Mouse (Mus musculus) MEL (cell line): ENCODE results near the gene Kif20b. TPM values are rescaled to one million over a fixed set of nuclear protein-coding genes. Genes with fewer than 3 reads are reported as not detected.

Experiments used
- DNase-seq: peaks from one replicate; pipeline ENCODE4 v3.0.0; 2011; ENCODE audit warnings: low read depth, low spot score
- H3K27ac ChIP-seq: 2 replicates; pipeline ENCODE4 v1.5.1; 2012; ENCODE audit warnings: low read depth, mild to moderate bottlenecking, control low read depth, low read length, moderate library complexity; ENCODE audit not compliant: control insufficient read depth
- H3K27me3 ChIP-seq, 2 experiments: fragments of 150-350 bp in 1 of 2; sonication (generic) in 1 of 2; 2 replicates each; pipeline ENCODE4 v1.6.1; 2012; ENCODE audit warnings: low read length in 2 of 2, mild to moderate bottlenecking in 2 of 2, improper control_type of control experiment in 1 of 2, moderate library complexity in 1 of 2; ENCODE audit not compliant: insufficient read depth in 2 of 2, control insufficient read depth in 1 of 2
- H3K36me3 ChIP-seq, 2 experiments: 2 replicates each; pipeline ENCODE4 v1.6.1; 2012 to 2014; ENCODE audit warnings: low read length in 2 of 2, improper control_type of control experiment in 1 of 2, inconsistent platforms in 1 of 2, mild to moderate bottlenecking in 1 of 2; ENCODE audit not compliant: insufficient read depth in 2 of 2, control insufficient read depth in 1 of 2
- H3K4me1 ChIP-seq, 2 experiments: fragments of 150-350 bp in 1 of 2; sonication (generic) in 1 of 2; 2 replicates each; pipeline ENCODE4 v1.6.1; 2012; ENCODE audit warnings: low read length in 2 of 2, improper control_type of control experiment in 1 of 2, mild to moderate bottlenecking in 1 of 2; ENCODE audit not compliant: insufficient read depth in 2 of 2, control insufficient read depth in 1 of 2
- H3K4me3 ChIP-seq, 2 experiments: fragments of 150-350 bp in 1 of 2; sonication (generic) in 1 of 2; 2 replicates each; pipeline ENCODE4 v1.5.1; 2012; ENCODE audit warnings: low read depth in 2 of 2, low read length in 2 of 2, mild to moderate bottlenecking in 2 of 2, moderate library complexity in 2 of 2, control low read depth in 1 of 2, improper control_type of control experiment in 1 of 2; ENCODE audit not compliant: control insufficient read depth in 1 of 2, insufficient read depth in 1 of 2
- H3K79me2 ChIP-seq: 2 replicates; pipeline ENCODE4 v1.6.1; 2012; ENCODE audit warnings: mild to moderate bottlenecking, low read length, moderate library complexity; ENCODE audit not compliant: control insufficient read depth, poor library complexity, insufficient read depth
- H3K9ac ChIP-seq: 2 replicates; pipeline ENCODE4 v1.6.1; 2012; ENCODE audit warnings: low read depth, mild to moderate bottlenecking, control low read depth, low read length, moderate library complexity; ENCODE audit not compliant: control insufficient read depth, poor library complexity, severe bottlenecking
- H3K9me3 ChIP-seq: fragments of 150-350 bp; sonication (generic); replicated peaks from 2 replicates; pipeline ENCODE4 v1.6.1; 2012; ENCODE audit warnings: mild to moderate bottlenecking, low read length, improper control_type of control experiment, moderate library complexity; ENCODE audit not compliant: insufficient read depth
- CHD2 ChIP-seq: IDR thresholded peaks from 2 replicates; pipeline ENCODE4 v1.6.1; 2011; ENCODE audit warnings: low read length, improper control_type of control experiment
- CTCF ChIP-seq, 3 experiments: IDR thresholded peaks in 2 of 3; conservative IDR thresholded peaks in 1 of 3; 2 replicates each; pipeline ENCODE4 v1.5.1; 2011 to 2012; ENCODE audit warnings: low read length in 3 of 3, low read depth in 2 of 3, mild to moderate bottlenecking in 2 of 3, improper control_type of control experiment in 1 of 3, inconsistent platforms in 1 of 3, mixed read lengths in 1 of 3, moderate library complexity in 1 of 3; ENCODE audit not compliant: control insufficient read depth in 1 of 3, insufficient read depth in 1 of 3, poor library complexity in 1 of 3, severe bottlenecking in 1 of 3
- ELF1 ChIP-seq: IDR thresholded peaks from 2 replicates; pipeline ENCODE4 v1.6.1; 2014; ENCODE audit warnings: low read depth, mild to moderate bottlenecking, inconsistent platforms, low read length, improper control_type of control experiment, moderate library complexity
- EP300 ChIP-seq, 2 experiments: IDR thresholded peaks; 2 replicates each; pipeline ENCODE4 v1.6.1; 2011; ENCODE audit warnings: improper control_type of control experiment in 2 of 2, low read length in 2 of 2, low read depth in 1 of 2, mild to moderate bottlenecking in 1 of 2
- ETS1 ChIP-seq: IDR thresholded peaks from 2 replicates; pipeline ENCODE4 v1.6.1; 2012; ENCODE audit warnings: low read depth, mild to moderate bottlenecking, inconsistent platforms, low read length, improper control_type of control experiment, moderate library complexity
- GATA1 ChIP-seq: IDR thresholded peaks from 2 replicates; pipeline ENCODE4 v1.6.1; 2011; ENCODE audit warnings: low read depth, low read length, improper control_type of control experiment
- JUND ChIP-seq: IDR thresholded peaks from 2 replicates; pipeline ENCODE4 v1.6.1; 2011; ENCODE audit warnings: low read depth, mild to moderate bottlenecking, improper control_type of control experiment, low read length
- KAT2A ChIP-seq: conservative IDR thresholded peaks from 2 replicates; pipeline ENCODE4 v1.6.1; 2012; ENCODE audit warnings: low read depth, low read length, improper control_type of control experiment, inconsistent platforms
- MAX ChIP-seq: IDR thresholded peaks from 2 replicates; pipeline ENCODE4 v1.6.1; 2011; ENCODE audit warnings: low read length, improper control_type of control experiment
- MXI1 ChIP-seq: IDR thresholded peaks from 2 replicates; pipeline ENCODE4 v1.6.1; 2011; ENCODE audit warnings: mild to moderate bottlenecking, low read depth, low read length, improper control_type of control experiment
- MYB ChIP-seq: IDR thresholded peaks from 2 replicates; pipeline ENCODE4 v1.6.1; 2011; ENCODE audit warnings: mild to moderate bottlenecking, low read depth, low read length, improper control_type of control experiment
- NELFE ChIP-seq: IDR thresholded peaks from 2 replicates; pipeline ENCODE4 v1.6.1; 2011; ENCODE audit warnings: low read depth, low read length, improper control_type of control experiment
- RAD21 ChIP-seq: IDR thresholded peaks from 2 replicates; pipeline ENCODE4 v1.6.1; 2011; ENCODE audit warnings: mild to moderate bottlenecking, low read depth, low read length, improper control_type of control experiment
- SIN3A ChIP-seq: IDR thresholded peaks from 2 replicates; pipeline ENCODE4 v1.6.1; 2012; ENCODE audit warnings: low read length, improper control_type of control experiment, inconsistent platforms
- SMC3 ChIP-seq: IDR thresholded peaks from 2 replicates; pipeline ENCODE4 v1.6.1; 2011; ENCODE audit warnings: low read depth, low read length, improper control_type of control experiment
- TBP ChIP-seq: IDR thresholded peaks from 2 replicates; pipeline ENCODE4 v1.8.0; 2011; ENCODE audit warnings: low read depth, low read length, improper control_type of control experiment
- USF1 ChIP-seq: IDR thresholded peaks from 2 replicates; pipeline ENCODE4 v1.6.1; 2014; ENCODE audit warnings: low read depth, mild to moderate bottlenecking, inconsistent platforms, low read length, improper control_type of control experiment, moderate library complexity
- ZC3H11A ChIP-seq: IDR thresholded peaks from 2 replicates; pipeline ENCODE4 v1.6.1; 2012; ENCODE audit warnings: low read depth, mild to moderate bottlenecking, inconsistent platforms, low read length, improper control_type of control experiment
- ZKSCAN1 ChIP-seq: IDR thresholded peaks from 2 replicates; pipeline ENCODE4 v1.6.1; 2012; ENCODE audit warnings: low read depth, mild to moderate bottlenecking, inconsistent platforms, low read length, improper control_type of control experiment, moderate library complexity
- polyA plus RNA-seq, 2 experiments: library from polyadenylated mRNA; stranded (reverse) in 1 of 2; unstranded in 1 of 2; fragments of >175 nt in 1 of 2; fragments of >200 nt in 1 of 2; gene quantifications; 2 replicates each; pipeline versions ENCODE4 v1.2.1 to v1.2.4; 2012; ENCODE audit warnings: low replicate concordance in 2 of 2, low read depth in 1 of 2; ENCODE audit not compliant: insufficient read length in 2 of 2, insufficient read depth in 1 of 2, missing spikeins in 1 of 2
- total RNA-seq: library from RNA; depleted of rRNA; stranded (reverse); fragments of 300-350 nt; gene quantifications from 2 replicates; pipeline ENCODE4 v1.2.3, GENCODE M21; 2012

Kif20b gene
- total and polyA plus RNA-seq, 3 experiments, result 40.0 to 55.5 (median 41.6) TPM

DNA sequence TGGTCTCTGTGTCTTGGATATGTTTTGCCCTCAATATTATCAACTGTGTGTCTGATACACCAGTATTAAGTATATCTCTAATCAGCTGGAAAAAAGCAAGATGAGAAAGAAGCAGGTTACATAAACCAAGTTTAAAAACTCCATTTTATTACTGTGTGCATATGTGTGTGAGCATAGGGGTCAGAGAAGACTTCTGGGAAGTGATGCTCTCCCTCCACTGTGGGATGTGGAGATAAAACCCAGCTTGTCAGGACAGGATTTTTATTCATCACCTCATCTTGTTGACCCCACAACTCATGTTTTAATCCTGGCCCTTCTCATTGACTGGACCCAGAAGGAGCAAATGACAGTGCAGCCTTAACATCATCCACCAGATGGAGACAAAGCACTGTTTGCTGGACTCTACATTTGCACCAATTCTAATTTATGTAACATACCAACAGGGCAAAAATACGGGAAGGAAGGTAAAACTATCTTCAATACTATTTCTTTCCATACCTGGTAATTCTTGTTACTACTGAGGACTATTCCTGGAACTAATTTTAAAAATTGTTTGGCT lies 70.9 kb downstream of the Kif20b start:
- H3K4me3 ChIP-seq, result no peak overlapping the region
- peaks cover 3% of the 10 kb centered on the region in 2 experiments; a peak in 2 of 4 replicates for H3K27me3 ChIP-seq
- TF ChIP-seq TBP, result no peak
- peak; percentile 90 for TF ChIP-seq ZC3H11A
- TF ChIP-seq RAD21, result peak; percentile 95
- no peak for TF ChIP-seq MYB
- no peak; the same call in 1 of the 2 replicates for TF ChIP-seq NELFE
- peak; percentile 92 for TF ChIP-seq SMC3
- TF ChIP-seq MXI1, result no peak
- no peak for TF ChIP-seq ETS1
- TF ChIP-seq USF1, result no peak
- peak; percentile 63 to 96 (median 91) for TF ChIP-seq CTCF (IDR thresholded peaks at IDR 0.05 in 2 of 3, conservative IDR thresholded peaks at IDR 0.05 in 1 of 3; ENCODE audit: control insufficient read depth in 1 of 3, insufficient read depth in 1 of 3, low read depth in 2 of 3, low read length in 3 of 3, poor library complexity in 1 of 3, severe bottlenecking in 1 of 3)
- H3K79me2 ChIP-seq, result no peaks in the 10 kb centered on the region
- no peak overlapping the region for H3K27ac ChIP-seq
- H3K9me3 ChIP-seq, result no peaks in the 10 kb centered on the region
- peak; percentile 68 for DNase-seq
- no peak overlapping the region for H3K9ac ChIP-seq
- no peaks in the 10 kb centered on the region for H3K36me3 ChIP-seq
- H3K4me1 ChIP-seq, result no peaks in the 10 kb centered on the region

DNA sequence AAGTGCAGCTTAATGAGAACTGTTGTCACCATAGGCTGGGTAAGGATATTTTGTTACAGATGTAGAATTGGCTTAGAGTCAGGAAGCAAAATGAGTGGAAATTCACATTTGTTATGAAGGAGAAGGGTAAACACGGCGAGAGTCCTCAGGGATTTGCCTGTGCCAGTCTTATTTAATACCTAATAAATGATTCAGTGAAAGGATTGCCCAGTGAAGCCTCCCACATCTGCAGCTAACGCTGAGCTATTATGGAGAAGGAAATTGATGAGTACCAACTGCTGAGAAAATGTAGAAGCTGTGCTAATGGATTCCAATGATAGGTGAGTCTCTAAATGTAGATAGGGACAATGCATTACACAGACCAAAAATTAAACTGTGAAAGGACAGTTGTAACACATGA lies 92.9 kb downstream of the Kif20b start:
- Histone ChIP-seq H3K4me3 (no peak overlapping the region), H3K4me1 (no peaks in the 10 kb centered on the region), H3K9ac (no peak overlapping the region), H3K9me3 (no peaks in the 10 kb centered on the region), H3K27me3 (peaks cover 2 to 10% of the 10 kb centered on the region in 2 experiments), H3K79me2 (no peaks in the 10 kb centered on the region), H3K36me3 (no peaks in the 10 kb centered on the region), H3K27ac (no peak overlapping the region)
- TF ChIP-seq KAT2A (no peak), SIN3A (no peak), JUND (no peak), ELF1 (no peak), GATA1 (no peak), MAX (no peak), SMC3 (no peak), CHD2 (no peak), ZKSCAN1 (no peak), ETS1 (no peak), MXI1 (no peak), EP300 (IDR thresholded peaks at IDR 0.05; ENCODE audit: low read depth in 1 of 2, low read length in 2 of 2) (no peak)
- no peak for DNase-seq
